Mouse (Mus musculus): ENCODE measurements around the gene Optc. TPM values are rescaled to one million over a fixed set of nuclear protein-coding genes. Genes with fewer than 3 reads are reported as not detected.

Optc gene
- polyA plus RNA-seq, 1 experiment from 2014 or later: 1.3 TPM

DNA sequence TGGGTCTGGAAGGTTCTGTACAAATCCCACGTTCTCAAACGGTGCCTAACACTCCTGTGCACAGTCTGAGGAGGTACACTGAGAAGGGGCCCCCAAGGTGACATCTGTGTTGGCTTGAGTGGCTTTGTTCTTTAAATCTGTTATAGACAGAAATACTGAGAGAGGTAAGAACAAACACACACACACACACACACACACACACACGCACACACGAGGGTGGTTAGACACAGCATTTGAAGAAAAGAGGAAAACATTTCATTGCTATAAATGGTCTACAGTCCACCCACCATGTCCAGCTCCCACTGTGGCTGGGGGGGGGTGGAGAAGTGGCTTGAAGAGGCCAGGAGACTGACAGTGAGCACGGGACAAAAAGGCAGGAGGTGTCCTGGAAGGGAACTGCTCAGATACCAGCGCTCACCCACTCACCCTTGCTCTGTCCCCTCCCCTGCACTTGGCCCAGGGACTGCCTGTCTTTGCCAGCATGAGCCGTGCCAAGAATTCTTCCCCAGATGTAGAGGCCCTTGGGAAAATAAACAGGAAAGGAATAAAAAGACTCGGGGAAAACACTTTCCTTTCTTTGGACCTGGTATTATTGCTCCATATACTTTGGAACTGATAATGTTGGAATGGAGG, 8.0 kb upstream of the Optc start:
- 31% methylated on average over 8 of the region's 8 CpGs for WGBS
- Histone ChIP-seq H3K9ac (ENCODE audit: low read length) (no peak overlapping the region), H3K9me3 (ENCODE audit: control insufficient read depth, low read length) (no peaks in the 10 kb centered on the region), H3K4me2 (replicated peaks; ENCODE audit: low read depth) (no peak overlapping the region), H3K4me3 (ENCODE audit: low read depth, low read length) (no peak overlapping the region), H3K27ac (replicated peaks) (peak overlapping the region; percentile 70), H3K27me3 (ENCODE audit: control insufficient read depth, insufficient read depth, low read length) (no peaks in the 10 kb centered on the region), H3K4me1 (replicated peaks; ENCODE audit: control insufficient read depth, insufficient read depth) (peaks cover 8% of the 10 kb centered on the region; the same call in 1 of the 2 replicates), H3K36me3 (ENCODE audit: control insufficient read depth, insufficient read depth, low read length) (no peaks in the 10 kb centered on the region)
- DNase-seq (ENCODE audit: low spot score) (peak; percentile 50), ATAC-seq (ENCODE audit: low FRiP score, low TSS enrichment) (peak; percentile 68; the same call in 1 of the 2 replicates)
- TF ChIP-seq EP300 (optimal IDR thresholded peaks at IDR 0.05): no peak

DNA sequence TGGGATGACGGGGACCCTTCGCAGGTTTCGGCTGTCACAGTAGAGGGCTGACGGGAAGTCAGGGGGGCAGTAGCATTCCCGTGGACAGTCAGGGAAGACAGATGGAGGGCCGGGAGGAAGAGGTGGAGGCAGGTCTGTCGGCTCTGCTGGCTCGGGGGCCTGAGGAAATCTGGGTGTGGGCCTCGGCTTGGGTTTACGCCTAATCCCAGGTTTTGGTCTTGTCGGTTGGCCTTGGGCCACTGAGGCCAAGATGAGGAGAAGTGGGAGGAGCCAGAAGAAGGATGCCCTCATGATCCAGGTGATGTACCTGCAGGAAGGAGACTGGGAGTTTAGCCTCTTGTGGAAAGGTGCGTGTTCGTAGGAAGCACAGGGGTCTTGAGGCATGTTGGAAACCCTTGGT, 7.3 kb upstream of the Optc start:
- DNase-seq (ENCODE audit: low spot score) (no peak), ATAC-seq (ENCODE audit: low FRiP score, low TSS enrichment) (no peak)
- Histone ChIP-seq H3K9ac (ENCODE audit: low read length) (no peak overlapping the region), H3K27me3 (ENCODE audit: control insufficient read depth, insufficient read depth, low read length) (no peaks in the 10 kb centered on the region), H3K4me3 (ENCODE audit: low read depth, low read length) (no peak overlapping the region), H3K4me2 (replicated peaks; ENCODE audit: low read depth) (no peak overlapping the region), H3K9me3 (ENCODE audit: control insufficient read depth, low read length) (no peaks in the 10 kb centered on the region), H3K27ac (replicated peaks) (no peak overlapping the region), H3K36me3 (ENCODE audit: control insufficient read depth, insufficient read depth, low read length) (no peaks in the 10 kb centered on the region), H3K4me1 (replicated peaks; ENCODE audit: control insufficient read depth, insufficient read depth) (peaks cover 8% of the 10 kb centered on the region; the same call in 1 of the 2 replicates)
- WGBS: 82% methylated on average over 13 of the region's 13 CpGs
- no peak for TF ChIP-seq CTCF (IDR thresholded peaks at IDR 0.05; ENCODE audit: low read depth)
- no peak for TF ChIP-seq EP300 (optimal IDR thresholded peaks at IDR 0.05)

DNA sequence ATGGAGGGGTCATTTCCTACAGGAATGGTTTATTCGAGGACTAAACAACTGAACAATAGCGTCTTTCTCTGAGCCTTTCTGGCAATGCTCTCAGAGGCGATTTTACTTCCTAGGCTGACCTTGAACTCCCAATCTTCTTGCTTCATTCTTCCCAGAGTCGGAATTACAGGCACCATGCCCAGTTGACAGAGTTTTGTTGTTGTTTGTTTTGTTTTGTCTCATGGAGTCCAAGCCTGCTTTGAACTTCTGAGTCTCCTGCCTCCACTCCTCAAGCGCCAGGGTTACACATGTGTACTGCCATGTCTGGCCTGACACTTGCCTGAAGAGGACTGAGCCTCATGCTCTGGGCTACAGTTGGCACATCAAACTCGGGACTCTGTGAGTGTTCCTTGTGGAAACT, 5.2 kb upstream of the Optc start:
- Histone ChIP-seq H3K4me3 (ENCODE audit: low read depth, low read length) (no peak overlapping the region), H3K4me1 (replicated peaks; ENCODE audit: control insufficient read depth, insufficient read depth) (peaks cover 7% of the 10 kb centered on the region), H3K27ac (replicated peaks) (no peak overlapping the region), H3K36me3 (ENCODE audit: control insufficient read depth, insufficient read depth, low read length) (no peaks in the 10 kb centered on the region), H3K9me3 (ENCODE audit: control insufficient read depth, low read length) (no peaks in the 10 kb centered on the region), H3K27me3 (ENCODE audit: control insufficient read depth, insufficient read depth, low read length) (no peaks in the 10 kb centered on the region), H3K4me2 (replicated peaks; ENCODE audit: low read depth) (no peak overlapping the region), H3K9ac (ENCODE audit: low read length) (no peak overlapping the region)
- TF ChIP-seq CTCF (IDR thresholded peaks at IDR 0.05; ENCODE audit: low read depth) (no peak), EP300 (optimal IDR thresholded peaks at IDR 0.05) (no peak)
- WGBS: 71% methylated on average over 6 of the region's 6 CpGs
- DNase-seq (ENCODE audit: low spot score) (no peak), ATAC-seq (ENCODE audit: low FRiP score, low TSS enrichment) (no peak)

DNA sequence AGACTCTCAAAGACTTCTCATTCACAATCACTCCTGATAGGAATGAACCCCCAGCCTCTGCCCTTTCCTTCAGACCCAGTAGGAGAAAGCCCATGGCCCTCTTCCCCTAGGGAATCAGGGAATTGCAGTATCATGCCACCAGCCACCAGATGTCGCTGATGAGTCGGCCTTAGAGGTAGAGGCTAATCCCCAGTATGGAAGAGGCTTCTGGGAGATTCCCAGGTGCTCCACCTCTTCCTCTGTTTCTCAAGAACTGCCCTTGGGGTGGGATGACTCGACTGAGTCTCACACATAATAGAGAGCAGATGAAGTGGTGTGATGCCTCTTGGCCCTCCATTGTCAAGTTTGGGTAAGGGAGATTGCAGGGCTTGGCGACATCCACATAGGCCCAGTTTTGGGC, 3.7 kb upstream of the Optc start:
- Histone ChIP-seq H3K4me1 (replicated peaks; ENCODE audit: control insufficient read depth, insufficient read depth) (peaks cover 5% of the 10 kb centered on the region), H3K36me3 (ENCODE audit: control insufficient read depth, insufficient read depth, low read length) (no peaks in the 10 kb centered on the region), H3K9ac (ENCODE audit: low read length) (no peak overlapping the region), H3K27me3 (ENCODE audit: control insufficient read depth, insufficient read depth, low read length) (no peaks in the 10 kb centered on the region), H3K4me3 (ENCODE audit: low read depth, low read length) (no peak overlapping the region), H3K27ac (replicated peaks) (no peak overlapping the region), H3K4me2 (replicated peaks; ENCODE audit: low read depth) (no peak overlapping the region), H3K9me3 (ENCODE audit: control insufficient read depth, low read length) (no peaks in the 10 kb centered on the region)
- 22% methylated on average over 4 of the region's 4 CpGs for WGBS
- peak; percentile 78 for DNase-seq (ENCODE audit: low spot score)
- 0 out of 2 replicates have a peak, but pooled peaks have one; percentile 34 for ATAC-seq (ENCODE audit: low FRiP score, low TSS enrichment)
- TF ChIP-seq EP300 (optimal IDR thresholded peaks at IDR 0.05): no peak
- peak; percentile 96 for TF ChIP-seq CTCF (IDR thresholded peaks at IDR 0.05; ENCODE audit: low read depth)

DNA sequence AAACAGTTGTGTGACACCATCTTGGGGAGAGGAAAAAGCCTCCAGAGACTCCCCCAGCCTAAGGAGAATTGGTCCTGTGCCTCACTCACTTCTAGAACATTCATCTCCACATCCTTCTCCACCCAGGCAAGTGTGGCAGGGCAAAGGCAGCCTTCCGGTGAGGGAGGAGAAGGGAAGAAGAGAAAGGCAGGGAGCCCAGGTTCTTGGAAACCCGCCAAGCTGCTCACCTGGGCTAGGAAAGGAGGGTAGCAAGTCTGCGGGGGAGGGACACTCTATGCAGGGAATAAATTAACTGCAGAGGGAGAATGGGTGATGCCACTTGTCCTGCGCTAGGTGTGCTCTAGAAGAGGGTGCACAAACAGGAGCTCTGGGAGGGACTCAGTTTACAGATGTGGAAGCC, 3.2 kb upstream of the Optc start:
- Histone ChIP-seq H3K36me3 (ENCODE audit: control insufficient read depth, insufficient read depth, low read length) (no peaks in the 10 kb centered on the region), H3K9me3 (ENCODE audit: control insufficient read depth, low read length) (no peaks in the 10 kb centered on the region), H3K4me3 (ENCODE audit: low read depth, low read length) (no peak overlapping the region), H3K4me1 (replicated peaks; ENCODE audit: control insufficient read depth, insufficient read depth) (peaks cover 5% of the 10 kb centered on the region), H3K4me2 (replicated peaks; ENCODE audit: low read depth) (no peak overlapping the region), H3K9ac (ENCODE audit: low read length) (no peak overlapping the region), H3K27me3 (ENCODE audit: control insufficient read depth, insufficient read depth, low read length) (no peaks in the 10 kb centered on the region), H3K27ac (replicated peaks) (no peak overlapping the region)
- WGBS: 65% methylated on average over 4 of the region's 4 CpGs
- ATAC-seq (ENCODE audit: low FRiP score, low TSS enrichment) (no peak), DNase-seq (ENCODE audit: low spot score) (peak; percentile 41)
- no peak for TF ChIP-seq CTCF (IDR thresholded peaks at IDR 0.05; ENCODE audit: low read depth)
- no peak for TF ChIP-seq EP300 (optimal IDR thresholded peaks at IDR 0.05)

DNA sequence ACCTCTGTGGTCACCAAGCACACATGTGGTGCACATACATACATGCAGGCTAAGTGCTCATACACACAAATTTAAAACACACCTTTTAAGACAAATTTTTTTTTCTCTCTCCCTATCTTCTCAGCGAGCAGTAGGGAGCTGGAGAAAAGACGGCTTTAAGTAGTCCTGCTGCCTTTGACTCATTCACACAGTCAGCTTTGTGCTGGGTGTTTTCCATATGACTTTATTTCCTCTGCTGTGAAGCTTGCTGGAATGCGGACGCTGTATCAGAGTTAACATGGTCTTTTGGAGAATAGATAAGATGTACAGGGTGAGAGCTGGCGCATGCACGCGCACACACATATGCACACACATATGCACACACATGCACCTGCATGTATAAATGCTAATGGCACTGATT, 2.3 kb upstream of the Optc start:
- no peak overlapping the region for H3K4me3 ChIP-seq (ENCODE audit: low read depth, low read length)
- no peak overlapping the region for H3K4me2 ChIP-seq (replicated peaks; ENCODE audit: low read depth)
- DNase-seq (ENCODE audit: low spot score) (no peak), ATAC-seq (ENCODE audit: low FRiP score, low TSS enrichment) (no peak)
- no peak overlapping the region for H3K9ac ChIP-seq (ENCODE audit: low read length)
- no peak for TF ChIP-seq EP300 (optimal IDR thresholded peaks at IDR 0.05)
- TF ChIP-seq CTCF (IDR thresholded peaks at IDR 0.05; ENCODE audit: low read depth): no peak
- H3K27me3 ChIP-seq (ENCODE audit: control insufficient read depth, insufficient read depth, low read length): no peaks in the 10 kb centered on the region
- no peak overlapping the region for H3K27ac ChIP-seq (replicated peaks)
- 82% methylated on average over 7 of the region's 7 CpGs for WGBS
- no peaks in the 10 kb centered on the region for H3K36me3 ChIP-seq (ENCODE audit: control insufficient read depth, insufficient read depth, low read length)
- no peaks in the 10 kb centered on the region for H3K9me3 ChIP-seq (ENCODE audit: control insufficient read depth, low read length)
- H3K4me1 ChIP-seq (replicated peaks; ENCODE audit: control insufficient read depth, insufficient read depth): peaks cover 5% of the 10 kb centered on the region

Measured in stomach, postnatal 0 days (tissue).